Mouse (Mus musculus) hindbrain, embryonic 13.5 days (tissue): ENCODE data around the gene Cotl1. TPM values are rescaled to one million over a fixed set of nuclear protein-coding genes. Genes with fewer than 3 reads are reported as not detected.
A peak's percentile ranks its signal among the peaks of the same experiment; 100 is the strongest.

Experiments
- ATAC-seq: fragments of 200-750 bp; cut with Nextera tagmentation; 2 replicates; pipeline ENCODE4 v1.8.0; 2017; ENCODE audit warnings: moderate TSS enrichment; ENCODE audit not compliant: low FRiP score
- H3K27ac ChIP-seq: fragments of 300-500 bp; sonication (generic); 2 replicates; pipeline ENCODE4 v1.5.1; 2015; ENCODE audit warnings: inconsistent platforms, mild to moderate bottlenecking, moderate library complexity
- H3K27me3 ChIP-seq: fragments of 300-500 bp; sonication (generic); 2 replicates; pipeline ENCODE4 v1.6.1; 2015; ENCODE audit warnings: mild to moderate bottlenecking, inconsistent platforms
- H3K36me3 ChIP-seq: fragments of 300-500 bp; sonication (generic); 2 replicates; pipeline ENCODE4 v1.6.1; 2015; ENCODE audit warnings: mild to moderate bottlenecking, inconsistent platforms
- H3K4me1 ChIP-seq: fragments of 300-500 bp; sonication (generic); replicated peaks from 2 replicates; pipeline ENCODE4 v1.6.1; 2015; ENCODE audit warnings: inconsistent platforms
- H3K4me2 ChIP-seq: fragments of 300-500 bp; sonication (generic); 2 replicates; pipeline ENCODE4 v1.6.1; 2015; ENCODE audit warnings: inconsistent platforms, mild to moderate bottlenecking, moderate library complexity
- H3K4me3 ChIP-seq: fragments of 300-500 bp; sonication (generic); 2 replicates; pipeline ENCODE4 v1.5.1; 2015; ENCODE audit warnings: mild to moderate bottlenecking, inconsistent platforms
- H3K9ac ChIP-seq: fragments of 300-500 bp; sonication (generic); 2 replicates; pipeline ENCODE4 v1.6.1; 2015; ENCODE audit warnings: mild to moderate bottlenecking, inconsistent platforms
- H3K9me3 ChIP-seq: fragments of 300-500 bp; sonication (generic); 2 replicates; pipeline ENCODE4 v1.6.1; 2016; ENCODE audit warnings: inconsistent platforms
- WGBS: fragments of 180-500 bp; shearing (Covaris S2); methylation state at CpG from one replicate; pipeline ENCODE4 v1.1.7; 2015; 5-methylcytosine and 5-hydroxymethylcytosine counted together
- polyA plus RNA-seq: library from polyadenylated mRNA; unstranded; fragments of >200 nt; fragmentation: Nextera tagmentation; extraction: Ambion mirVana; gene quantifications from 2 replicates; pipeline ENCODE4 v1.2.1, GENCODE M21; 2015

Cotl1 gene
- 98.1 and 106 TPM in 2 replicates for polyA plus RNA-seq

GRCm38 (mm10) chr8:119840275-119840808 lies at the start of gene Cotl1:
Cotl1 (minus strand) TSS chr8:119840544.
- Histone ChIP-seq H3K9ac (peak within 1 kb of the TSS; percentile 87), H3K27ac (peak within 1 kb of the TSS; percentile 88), H3K4me2 (peak within 1 kb of the TSS; percentile 83), H3K4me3 (peak within 1 kb of the TSS; percentile 76), H3K36me3 (peaks cover 6% of the 10 kb centered on the region; the same call in 1 of the 2 replicates), H3K4me1 (peaks cover 52% of the 10 kb centered on the region), H3K27me3 (no peaks in the 10 kb centered on the region), H3K9me3 (no peaks in the 10 kb centered on the region)
- ATAC-seq = peak; percentile 94
- under 1% methylated on average over 57 of the region's 57 CpGs for WGBS

DNA sequence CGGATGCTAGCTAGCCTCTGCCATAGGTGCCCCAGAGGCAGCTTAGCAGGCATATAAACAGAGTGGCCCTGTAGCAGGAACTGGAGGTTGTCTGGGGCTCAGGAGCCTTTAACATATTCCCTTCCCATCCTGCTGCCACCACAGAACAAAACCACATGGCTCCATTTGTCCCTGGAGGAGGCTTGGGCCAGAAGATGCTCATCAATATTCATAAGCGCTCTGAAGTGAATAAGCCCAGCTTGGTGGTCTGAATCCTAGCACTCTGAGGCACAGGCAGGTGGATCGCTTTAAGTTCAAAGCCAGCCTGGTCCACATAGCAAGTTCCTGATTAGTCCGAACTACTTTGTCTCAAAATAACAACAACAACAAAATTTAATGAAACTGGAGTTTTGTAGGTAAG lies 47.7 kb upstream of the Cotl1 start:
- Histone ChIP-seq H3K27ac (peak overlapping the region; percentile 9; the same call in 1 of the 2 replicates), H3K4me1 (peaks cover 14% of the 10 kb centered on the region), H3K4me2 (no peak overlapping the region), H3K9me3 (no peaks in the 10 kb centered on the region), H3K27me3 (no peaks in the 10 kb centered on the region), H3K36me3 (no peaks in the 10 kb centered on the region), H3K9ac (no peak overlapping the region), H3K4me3 (no peak overlapping the region)
- 54% methylated on average over 4 of the region's 4 CpGs for WGBS
- no peak for ATAC-seq

GRCm38 (mm10) chr8:119887130-119887529 lies 46.8 kb upstream of the Cotl1 start:
- no peak for ATAC-seq
- Histone ChIP-seq H3K36me3 (no peaks in the 10 kb centered on the region), H3K27ac (no peak overlapping the region), H3K4me2 (no peak overlapping the region), H3K9ac (no peak overlapping the region), H3K4me1 (peaks cover 14% of the 10 kb centered on the region), H3K27me3 (no peaks in the 10 kb centered on the region), H3K9me3 (no peaks in the 10 kb centered on the region), H3K4me3 (no peak overlapping the region)
- WGBS = 88% methylated on average over 3 of the region's 3 CpGs

DNA sequence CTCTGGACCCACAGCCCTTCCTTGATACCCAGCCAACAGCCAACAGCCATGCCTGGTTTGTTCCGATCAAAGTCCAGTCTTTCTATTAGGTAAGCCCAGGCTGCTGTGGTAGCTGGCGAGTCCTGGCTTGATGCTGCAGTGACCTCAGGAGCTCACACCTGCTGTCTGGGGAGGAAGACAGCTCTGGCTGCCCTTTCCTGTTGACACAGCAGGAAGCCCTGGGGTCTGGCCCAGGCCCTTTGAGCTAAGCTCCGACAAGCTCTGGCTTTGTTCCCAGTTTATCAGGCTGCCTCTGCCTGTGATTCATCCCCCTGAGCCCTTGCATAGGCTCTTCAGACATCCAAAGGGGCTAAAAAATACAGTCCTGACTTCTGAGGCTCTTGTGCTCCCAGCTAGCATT lies 45.3 kb upstream of the Cotl1 start:
- no peaks in the 10 kb centered on the region for H3K36me3 ChIP-seq
- 30% methylated on average over 3 of the region's 3 CpGs for WGBS
- H3K4me2 ChIP-seq = no peak overlapping the region
- no peaks in the 10 kb centered on the region for H3K9me3 ChIP-seq
- H3K4me3 ChIP-seq = no peak overlapping the region
- H3K27me3 ChIP-seq = 0 out of 2 replicates have a peak, but pooled peaks cover 2% of the 10 kb centered on the region
- H3K4me1 ChIP-seq = peaks cover 14% of the 10 kb centered on the region
- H3K9ac ChIP-seq = no peak overlapping the region
- 0 out of 2 replicates have a peak overlapping the region, but pooled peaks have one; percentile 6 for H3K27ac ChIP-seq
- ATAC-seq = 0 out of 2 replicates have a peak, but pooled peaks have one; percentile 28

DNA sequence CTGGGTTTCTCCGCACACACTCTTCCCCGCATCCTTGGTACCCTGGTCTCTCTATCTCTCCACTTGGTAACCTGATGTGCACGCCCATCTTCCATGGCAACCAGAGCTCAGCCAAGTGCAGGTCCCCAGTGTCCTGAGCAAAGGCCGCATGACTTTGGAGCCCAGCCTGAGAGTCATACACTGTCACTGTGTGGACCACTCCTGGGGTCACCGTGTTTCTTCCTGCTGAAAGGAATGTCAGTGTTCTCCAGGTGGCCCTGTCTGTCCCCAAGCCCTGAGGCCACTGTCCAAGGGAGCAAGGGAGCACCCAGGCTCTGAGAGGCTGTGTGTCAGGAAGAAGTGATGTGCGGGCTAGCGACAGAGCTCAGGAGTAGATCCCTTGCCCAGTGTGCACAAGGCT lies 42.9 kb upstream of the Cotl1 start:
- no peak overlapping the region for H3K9ac ChIP-seq
- peaks cover 5% of the 10 kb centered on the region for H3K36me3 ChIP-seq
- ATAC-seq = no peak

DNA sequence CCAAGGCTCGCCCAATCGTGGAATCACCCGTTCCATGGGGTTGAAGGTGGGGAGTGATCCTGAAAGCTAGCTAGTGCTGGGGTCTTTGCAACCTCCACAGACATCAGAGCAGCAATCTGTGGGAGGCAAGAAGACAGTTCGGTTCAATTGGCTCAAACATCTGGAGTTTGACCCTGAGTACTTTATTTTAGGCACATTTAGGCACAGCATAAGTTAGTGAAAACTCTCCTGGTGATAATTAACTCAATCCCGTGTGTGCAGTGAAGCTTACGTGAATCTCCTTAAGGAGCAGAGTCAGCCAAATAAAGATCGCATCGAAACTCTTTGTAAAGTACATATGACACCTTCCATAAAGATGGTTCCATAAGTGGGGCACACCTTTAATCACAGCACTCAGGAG lies 41.6 kb upstream of the Cotl1 start:
- 84% methylated on average over 8 of the region's 8 CpGs for WGBS
- Histone ChIP-seq H3K4me2 (no peak overlapping the region), H3K27ac (no peak overlapping the region), H3K4me1 (peaks cover 8% of the 10 kb centered on the region), H3K4me3 (no peak overlapping the region), H3K9ac (no peak overlapping the region), H3K27me3 (0 out of 2 replicates have a peak, but pooled peaks cover 5% of the 10 kb centered on the region), H3K36me3 (peaks cover 18% of the 10 kb centered on the region), H3K9me3 (no peaks in the 10 kb centered on the region)
- no peak for ATAC-seq

More for the DNA sequence above, 42.9 kb upstream of the Cotl1 start:
- Histone ChIP-seq H3K4me3 (no peak overlapping the region), H3K27me3 (0 out of 2 replicates have a peak, but pooled peaks cover 5% of the 10 kb centered on the region), H3K4me2 (no peak overlapping the region), H3K27ac (no peak overlapping the region), H3K9me3 (no peaks in the 10 kb centered on the region), H3K4me1 (peaks cover 14% of the 10 kb centered on the region)
- WGBS = 95% methylated on average over 7 of the region's 7 CpGs

DNA sequence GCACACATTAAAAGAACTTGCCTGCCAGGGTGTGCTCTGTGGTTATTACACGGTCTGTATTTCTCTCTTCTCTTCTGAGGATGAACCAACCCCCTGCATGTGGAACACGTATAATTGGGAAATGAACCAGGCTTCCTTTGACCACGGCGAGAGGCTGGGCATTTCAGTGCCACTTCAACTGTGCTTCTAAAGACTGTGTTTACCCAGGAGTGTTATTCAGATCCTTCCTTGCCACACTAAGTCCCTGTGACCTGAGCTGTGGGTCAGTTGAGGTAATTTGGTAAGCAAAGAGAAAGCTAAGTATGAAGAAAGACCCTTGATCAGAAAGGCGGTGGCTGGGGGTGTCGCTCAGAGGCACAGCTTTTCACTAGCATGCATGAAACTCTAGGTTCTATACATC lies 41.0 kb upstream of the Cotl1 start:
- H3K4me2 ChIP-seq = no peak overlapping the region
- H3K27ac ChIP-seq = no peak overlapping the region
- no peak for ATAC-seq
- H3K4me1 ChIP-seq = peaks cover 8% of the 10 kb centered on the region
- H3K36me3 ChIP-seq = peaks cover 25% of the 10 kb centered on the region
- H3K4me3 ChIP-seq = no peak overlapping the region
- WGBS = 67% methylated on average over 6 of the region's 6 CpGs
- H3K9ac ChIP-seq = no peak overlapping the region
- H3K27me3 ChIP-seq = 0 out of 2 replicates have a peak, but pooled peaks cover 5% of the 10 kb centered on the region
- no peaks in the 10 kb centered on the region for H3K9me3 ChIP-seq

GRCm38 (mm10) chr8:119873181-119873580 lies 32.8 kb upstream of the Cotl1 start:
- Histone ChIP-seq H3K4me1 (no peaks in the 10 kb centered on the region), H3K27ac (no peak overlapping the region), H3K9me3 (peaks cover 8% of the 10 kb centered on the region), H3K9ac (no peak overlapping the region), H3K4me3 (no peak overlapping the region), H3K27me3 (no peaks in the 10 kb centered on the region), H3K4me2 (no peak overlapping the region), H3K36me3 (peaks cover 78% of the 10 kb centered on the region)
- WGBS = 95% methylated on average over 1 of the region's 1 CpGs
- no peak for ATAC-seq

- Histone ChIP-seq H3K36me3 (peaks cover 49% of the 10 kb centered on the region), H3K4me2 (no peak overlapping the region), H3K9ac (no peak overlapping the region), H3K9me3 (peaks cover 8% of the 10 kb centered on the region), H3K4me3 (no peak overlapping the region), H3K27ac (no peak overlapping the region), H3K4me1 (no peaks in the 10 kb centered on the region), H3K27me3 (no peaks in the 10 kb centered on the region)
- 83% methylated on average over 20 of the region's 20 CpGs for WGBS
- ATAC-seq = no peak
These were observed 29.3 kb upstream of the Cotl1 start for GRCm38 (mm10) chr8:119869616-119870015.

- ATAC-seq = no peak
- H3K27ac ChIP-seq = peak overlapping the region; percentile 55; the same call in 1 of the 2 replicates
- peak overlapping the region; percentile 87 for H3K4me2 ChIP-seq
- H3K36me3 ChIP-seq = no peaks in the 10 kb centered on the region
- no peaks in the 10 kb centered on the region for H3K9me3 ChIP-seq
- 6% methylated on average over 6 of the region's 6 CpGs for WGBS
- H3K4me1 ChIP-seq = peaks cover 15% of the 10 kb centered on the region
- peak overlapping the region; percentile 88 for H3K9ac ChIP-seq
- H3K4me3 ChIP-seq = peak overlapping the region; percentile 76
- peaks cover 4% of the 10 kb centered on the region; the same call in 1 of the 2 replicates for H3K27me3 ChIP-seq
These were observed 22.4 kb upstream of the Cotl1 start for GRCm38 (mm10) chr8:119862749-119863148.

DNA sequence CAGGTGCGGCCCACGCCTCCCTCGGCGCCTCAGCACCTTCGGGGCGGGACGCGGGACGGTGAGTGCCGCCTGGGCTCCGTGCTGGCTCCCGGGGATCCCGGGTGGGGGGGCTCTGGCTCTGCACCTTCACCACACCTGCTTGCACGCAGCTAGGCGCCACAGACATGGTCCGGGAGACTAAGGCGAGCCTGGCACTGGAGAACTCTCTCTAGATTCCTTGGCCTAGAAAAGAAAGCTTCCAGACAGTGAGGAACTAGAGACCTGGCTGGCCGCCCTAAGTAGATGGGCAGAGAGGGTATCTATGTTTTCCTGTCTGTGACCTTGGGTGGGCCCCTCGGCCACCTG lies 22.0 kb upstream of the Cotl1 start:
- no peaks in the 10 kb centered on the region for H3K36me3 ChIP-seq
- WGBS = 2% methylated on average over 19 of the region's 19 CpGs
- H3K27ac ChIP-seq = peak overlapping the region; percentile 55; the same call in 1 of the 2 replicates
- peak overlapping the region; percentile 87 for H3K4me2 ChIP-seq
- ATAC-seq = no peak
- H3K4me1 ChIP-seq = peaks cover 15% of the 10 kb centered on the region
- peak overlapping the region; percentile 76 for H3K4me3 ChIP-seq
- H3K27me3 ChIP-seq = peaks cover 4% of the 10 kb centered on the region; the same call in 1 of the 2 replicates
- no peaks in the 10 kb centered on the region for H3K9me3 ChIP-seq
- peak overlapping the region; percentile 88 for H3K9ac ChIP-seq

DNA sequence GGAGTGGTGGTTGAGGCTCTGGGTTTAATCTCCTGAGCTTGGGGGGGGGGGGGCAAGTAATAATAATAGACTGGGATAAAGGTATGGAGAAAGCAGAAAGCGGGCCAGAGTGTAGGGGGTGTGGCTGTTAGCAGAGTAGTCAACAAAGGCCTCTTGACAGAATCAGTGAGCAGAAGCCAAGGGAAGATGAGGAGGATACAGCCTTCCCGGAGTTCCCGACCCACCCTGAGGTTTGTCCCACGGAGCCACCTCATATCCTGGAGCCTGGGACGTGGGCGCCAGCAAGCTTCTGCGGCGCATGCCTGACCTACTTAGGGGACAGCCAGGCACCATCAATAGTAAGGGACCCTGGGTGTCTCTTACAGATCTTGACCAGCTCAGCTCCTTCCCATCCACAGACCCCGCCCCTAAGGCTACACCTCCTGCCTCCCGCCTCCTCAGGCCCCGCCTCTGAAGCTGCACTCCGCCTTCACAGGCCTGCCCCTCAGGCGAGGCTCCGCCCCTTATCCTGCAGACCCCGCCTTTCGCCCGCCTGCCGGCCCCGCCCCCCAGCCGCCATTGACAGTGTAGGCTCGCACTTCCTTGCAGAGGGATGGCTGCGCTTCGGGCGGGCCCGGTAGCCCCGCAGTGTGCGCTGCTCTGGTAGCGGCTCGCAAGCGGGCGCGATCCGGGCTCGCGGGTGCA lies 21.5 kb upstream of the Cotl1 start, which contains the start of gene Klhl36:
TSS of gene Klhl36 (plus strand) at position 561 of the 684 bp plus-strand sequence.
- WGBS = 2% methylated on average over 35 of the region's 35 CpGs
- H3K4me1 ChIP-seq = peaks cover 15% of the 10 kb centered on the region
- peaks cover 4% of the 10 kb centered on the region; the same call in 1 of the 2 replicates for H3K27me3 ChIP-seq
- H3K27ac ChIP-seq = peak within 1 kb of the TSS; percentile 55; the same call in 1 of the 2 replicates
- no peaks in the 10 kb centered on the region for H3K9me3 ChIP-seq
- ATAC-seq = peak; percentile 96
- peak within 1 kb of the TSS; percentile 87 for H3K4me2 ChIP-seq
- no peaks in the 10 kb centered on the region for H3K36me3 ChIP-seq
- peak within 1 kb of the TSS; percentile 88 for H3K9ac ChIP-seq
- H3K4me3 ChIP-seq = peak within 1 kb of the TSS; percentile 76
